ENCODE assay signal across 24 mouse cellular contexts in the genomic region with DNA sequence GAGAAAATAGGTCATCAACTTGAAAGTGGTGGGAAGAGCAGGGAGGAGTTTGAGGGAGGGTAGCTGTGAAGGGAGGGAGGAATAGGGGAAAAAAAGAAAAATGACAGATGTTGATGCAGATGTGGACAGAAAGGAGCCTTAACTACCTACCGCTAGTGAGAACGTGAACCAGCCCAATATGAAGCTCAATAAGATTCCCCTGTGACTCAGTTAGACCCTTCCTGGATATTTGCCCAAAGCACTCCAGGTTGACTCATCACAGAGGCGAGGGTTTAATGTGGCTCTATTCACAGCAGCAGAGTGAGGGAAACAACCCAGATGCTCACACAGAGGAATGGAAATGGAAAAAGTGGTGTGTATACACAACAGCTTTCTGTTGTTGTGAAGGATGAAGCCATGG. TPM values are rescaled to one million over a fixed set of nuclear protein-coding genes. Genes with fewer than 3 reads are reported as not detected.
"Had no signal": no experiment of that assay in that cellular context is flagged by ENCODE, and none has a peak within 500 bp of the region (broad histone marks: within the 10 kb centered on the region; RNA-seq: fewer than 3 reads in every experiment).

No protein-coding gene starts in this region.

- ATAC-seq: liver, postnatal 0 days; lung, postnatal 0 days had no signal

- H3K4me1 ChIP-seq: neural tube, embryonic 15.5 days had no signal

- H3K27ac ChIP-seq: kidney, postnatal 0 days; layer of hippocampus, adult 2 months; liver, embryonic 14.5 days; neural tube, embryonic 12.5 days; neural tube, embryonic 15.5 days; stomach, postnatal 0 days had no signal

- H3K4me2 ChIP-seq: lung, embryonic 14.5 days; midbrain, embryonic 11.5 days; neural tube, embryonic 12.5 days; neural tube, embryonic 15.5 days had no signal

- H3K4me3 ChIP-seq: layer of hippocampus, adult 2 months; megakaryocyte, embryonic 14.5 days; neural tube, embryonic 12.5 days; neural tube, embryonic 15.5 days had no signal

- H3K9me3 ChIP-seq: megakaryocyte, embryonic 14.5 days; neural tube, embryonic 12.5 days; neural tube, embryonic 15.5 days had no signal

- H3K9ac ChIP-seq: liver, embryonic 14.5 days; liver, postnatal 0 days; lung, embryonic 14.5 days; neural tube, embryonic 12.5 days; neural tube, embryonic 15.5 days had no signal

- H3K36me3 ChIP-seq: neural tube, embryonic 12.5 days; neural tube, embryonic 15.5 days had no signal

- DNase-seq: kidney, postnatal 25 days; layer of hippocampus, adult 9-11 months; liver, postnatal 0 days; lung, embryonic 14.5 days; midbrain, embryonic 14.5 days; right cerebral cortex, adult 18-20 months; right cerebral cortex, postnatal 14 days; right cerebral cortex, postnatal 4 days; thymus, adult 2 months; thymus, postnatal 14 days; thymus, postnatal 4 days had no signal

RNA-seq across cellular contexts. Expression of a gene that starts 38.2 kb away (rescaled TPM):
- total RNA-seq: liver, adult 2 months had no signal
- polyA plus RNA-seq: kidney, embryonic 14.5 days; large intestine, adult 2 months; liver, adult 2 months; liver, embryonic 14.5 days; liver, postnatal 0 days; lung, embryonic 14.5 days; midbrain, embryonic 11.5 days; neural tube, embryonic 12.5 days; stomach, embryonic 14.5 days had no signal
